Mouse (Mus musculus): ENCODE results near the gene Msantd4. TPM values are rescaled to one million over a fixed set of nuclear protein-coding genes. Genes with fewer than 3 reads are reported as not detected.

The Msantd4 gene
- total RNA-seq (2023; ENCODE audit: inconsistent age) = 5.5 to 6.4 TPM (median 5.8 TPM) in 4 replicates

GRCm38 (mm10) chr9:4375828-4376639 lies at the start of gene Msantd4:
Gene Msantd4 (plus strand): TSS chr9:4376562.

Other genes starting within 250 kb of the Msantd4 start
- 9.4 to 12.3 TPM (median 10.2 TPM) in 4 replicates for gene Aasdhppt, start 67.1 kb upstream of the Msantd4 start, total RNA-seq (2023; ENCODE audit: inconsistent age)
- gene Kbtbd3, start 66.7 kb upstream of the Msantd4 start, total RNA-seq (2023; ENCODE audit: inconsistent age) = 3.1 to 3.7 TPM (median 3.4 TPM) in 4 replicates

Measured in B cell, adult (primary cell).